11 mouse cellular contexts compared by ENCODE assay signal in genomic region chr1:136128944-136129589, GRCm38 (mm10). TPM values are rescaled to one million over a fixed set of nuclear protein-coding genes. Genes with fewer than 3 reads are reported as not detected.
DNase-seq lines count a peak whose midpoint lies in the region; ATAC-seq and TF ChIP-seq lines count a peak whose summit lies in the region.
"Had no signal": no experiment of that assay in that cellular context is flagged by ENCODE, and none has a peak within 500 bp of the region (broad histone marks: within the 10 kb centered on the region; RNA-seq: fewer than 3 reads in every experiment).

No protein-coding gene starts in this region.

- no peak for ATAC-seq in hindbrain, embryonic 11.5 days (ENCODE audit: low FRiP score)
- ATAC-seq in megakaryocyte, adult 5-6 weeks (ENCODE audit: poor library complexity, severe bottlenecking) = no peak
- no peak for ATAC-seq in embryonic facial prominence, embryonic 13.5 days (ENCODE audit: insufficient number of reproducible peaks, insufficient read depth, low FRiP score, low TSS enrichment, low read depth)
- ATAC-seq: lung, postnatal 0 days had no signal

- H3K9me3 ChIP-seq in hindbrain, embryonic 10.5 days = no peaks in the 10 kb centered on the region
- H3K9me3 ChIP-seq in hindbrain, embryonic 11.5 days (ENCODE audit: control insufficient read depth, low read length) = no peaks in the 10 kb centered on the region
- H3K9me3 ChIP-seq in megakaryocyte, embryonic 14.5 days = no peaks in the 10 kb centered on the region
- no peaks in the 10 kb centered on the region for H3K9me3 ChIP-seq in embryonic facial prominence, embryonic 13.5 days

- peak overlapping the region; percentile 46 for H3K27ac ChIP-seq in hindbrain, embryonic 10.5 days
- no peak overlapping the region for H3K27ac ChIP-seq in hindbrain, embryonic 11.5 days (ENCODE audit: low read depth, low read length)
- H3K27ac ChIP-seq in embryonic facial prominence, embryonic 13.5 days = no peak overlapping the region

- no peak for DNase-seq in hindbrain, embryonic 10.5 days (ENCODE audit: low spot score)
- DNase-seq in hindbrain, embryonic 11.5 days (ENCODE audit: low spot score) = no peak
- no peak for DNase-seq in T-cell, adult 2 months (ENCODE audit: low spot score)
- DNase-seq in frontal cortex, postnatal 36 days (ENCODE audit: low spot score in 2 of 2) = no peak
- DNase-seq: kidney, postnatal 25 days had no signal

- peaks cover 43% of the 10 kb centered on the region for H3K27me3 ChIP-seq in hindbrain, embryonic 10.5 days (ENCODE audit: insufficient read depth, poor library complexity, severe bottlenecking)
- no peaks in the 10 kb centered on the region for H3K27me3 ChIP-seq in hindbrain, embryonic 11.5 days (ENCODE audit: control insufficient read depth, insufficient read depth, low read length)
- H3K27me3 ChIP-seq in megakaryocyte, embryonic 14.5 days (replicated peaks) = no peaks in the 10 kb centered on the region
- no peaks in the 10 kb centered on the region for H3K27me3 ChIP-seq in embryonic facial prominence, embryonic 13.5 days
- no peaks in the 10 kb centered on the region for H3K27me3 ChIP-seq in myocyte (ENCODE audit: control insufficient read depth, insufficient read depth, insufficient read length)

- H3K36me3 ChIP-seq in hindbrain, embryonic 10.5 days = no peaks in the 10 kb centered on the region
- H3K36me3 ChIP-seq in hindbrain, embryonic 11.5 days (ENCODE audit: control insufficient read depth, insufficient read depth, low read length) = no peaks in the 10 kb centered on the region
- peaks cover 33% of the 10 kb centered on the region for H3K36me3 ChIP-seq in megakaryocyte, embryonic 14.5 days (replicated peaks; ENCODE audit: low read length)
- H3K36me3 ChIP-seq in embryonic facial prominence, embryonic 13.5 days = no peaks in the 10 kb centered on the region
- H3K36me3 ChIP-seq in myocyte (ENCODE audit: control insufficient read depth, insufficient read depth) = no peaks in the 10 kb centered on the region

- no peak overlapping the region for H3K9ac ChIP-seq in hindbrain, embryonic 11.5 days (ENCODE audit: low read depth, low read length)
- H3K9ac ChIP-seq in embryonic facial prominence, embryonic 13.5 days = peak overlapping the region; percentile 32; the same call in 1 of the 2 replicates

- TF ChIP-seq POLR2A in myocyte (IDR thresholded peaks at IDR 0.05; ENCODE audit: insufficient read length, low read depth) = no peak

- H3K79me2 ChIP-seq in myocyte (ENCODE audit: control insufficient read depth, insufficient read depth) = peaks cover 24% of the 10 kb centered on the region

- peaks cover 77% of the 10 kb centered on the region for H3K4me1 ChIP-seq in hindbrain, embryonic 10.5 days (replicated peaks)
- H3K4me1 ChIP-seq in hindbrain, embryonic 11.5 days (replicated peaks; ENCODE audit: control insufficient read depth, insufficient read depth, low read length) = no peaks in the 10 kb centered on the region; the same call in 1 of the 2 replicates
- peaks cover 95% of the 10 kb centered on the region for H3K4me1 ChIP-seq in megakaryocyte, embryonic 14.5 days
- peaks cover 66% of the 10 kb centered on the region for H3K4me1 ChIP-seq in embryonic facial prominence, embryonic 13.5 days

- 58% methylated on average over 4 of the region's 4 CpGs for WGBS in hindbrain, embryonic 10.5 days
- WGBS in hindbrain, embryonic 11.5 days = 42% methylated on average over 4 of the region's 4 CpGs
- 38% methylated on average over 4 of the region's 4 CpGs for WGBS in embryonic facial prominence, embryonic 13.5 days

- no peak overlapping the region for H3ac ChIP-seq in myocyte (ENCODE audit: control insufficient read depth, insufficient read length)

- H3K4me2 ChIP-seq in hindbrain, embryonic 11.5 days (replicated peaks; ENCODE audit: low read depth, low read length) = no peak overlapping the region
- no peak overlapping the region for H3K4me2 ChIP-seq in embryonic facial prominence, embryonic 13.5 days
- peak overlapping the region; percentile 65 for H3K4me2 ChIP-seq in myocyte (ENCODE audit: low read depth)

- H3K4me3 ChIP-seq in hindbrain, embryonic 10.5 days = no peak overlapping the region
- no peak overlapping the region for H3K4me3 ChIP-seq in hindbrain, embryonic 11.5 days (ENCODE audit: low read depth, low read length)
- H3K4me3 ChIP-seq in megakaryocyte, embryonic 14.5 days (replicated peaks) = peak overlapping the region; percentile 99
- H3K4me3 ChIP-seq in embryonic facial prominence, embryonic 13.5 days = no peak overlapping the region
- H3K4me3 ChIP-seq in myocyte = peak overlapping the region; percentile 57
- H3K4me3 ChIP-seq: erythroblast, embryonic 14.5 days had no signal

TF ChIP-seq in myocyte, 11 proteins besides CTCF, POLR2A, EP300 and RAD21:
- TF ChIP-seq E2F4 (IDR thresholded peaks at IDR 0.05; ENCODE audit: insufficient read depth) = no peak
- TF ChIP-seq USF1 (IDR thresholded peaks at IDR 0.05; ENCODE audit: low read depth) = no peak
- no peak for TF ChIP-seq SRF (IDR thresholded peaks at IDR 0.05; ENCODE audit: control insufficient read depth, insufficient read length, low read depth)
- TF ChIP-seq REST (IDR thresholded peaks at IDR 0.05; ENCODE audit: insufficient read depth, insufficient read length) = no peak
- TF ChIP-seq MAX (IDR thresholded peaks at IDR 0.05; ENCODE audit: low read depth) = no peak
- TF ChIP-seq MYOG (IDR thresholded peaks at IDR 0.05; ENCODE audit: control insufficient read depth in 1 of 3, insufficient read depth in 1 of 3, insufficient read length in 2 of 3, low read depth in 2 of 3) = no peak
- no peak for TF ChIP-seq TCF3 (IDR thresholded peaks at IDR 0.05; ENCODE audit: insufficient read length, low read depth)
- TF ChIP-seq CEBPB (IDR thresholded peaks at IDR 0.05; ENCODE audit: insufficient read depth, poor library complexity, severe bottlenecking) = no peak

RNA-seq across cellular contexts. Expression of gene Kif21b, which starts 2.1 kb away (rescaled TPM):
- 6.6 and 15.5 TPM in 2 replicates for polyA plus RNA-seq in hindbrain, embryonic 10.5 days (2016; fragmentation: Nextera tagmentation; extraction: Ambion mirVana)
- 17.7 and 24.4 TPM in 2 replicates for polyA plus RNA-seq in hindbrain, embryonic 11.5 days (2014; fragmentation: Nextera tagmentation; extraction: Ambion mirVana)
- 8.3 and 9.3 TPM in 2 replicates for polyA plus RNA-seq in megakaryocyte, embryonic 14.5 days (2012; ENCODE audit: insufficient read depth, low replicate concordance)
- total RNA-seq in megakaryocyte, adult 5-6 weeks (2015) = 41.1 and 48.0 TPM in 2 replicates
- 36.3 and 46.1 TPM in 2 replicates for total RNA-seq in megakaryocyte, adult 5-6 weeks (2017)
- polyA plus RNA-seq in embryonic facial prominence, embryonic 13.5 days (2015; fragmentation: Nextera tagmentation; extraction: Ambion mirVana) = 4.7 TPM in 2 replicates
- 16.8 TPM for polyA plus RNA-seq in myocyte (2012; fragmentation: generic; extraction: Trizol)

Comparison
In these comparisons a context has a peak if more than half of its experiments do, and no peak if none do; other contexts are left out.
1. H3K4me3 ChIP-seq: peak in megakaryocyte, embryonic 14.5 days (single experiment) and myocyte (single experiment); none in hindbrain, embryonic 10.5 days (single experiment), hindbrain, embryonic 11.5 days (single experiment) and embryonic facial prominence, embryonic 13.5 days (single experiment).